Mouse (Mus musculus) gastrocnemius, adult 2 months (tissue): Measurements from ENCODE around the gene Scaf11. TPM values are rescaled to one million over a fixed set of nuclear protein-coding genes. Genes with fewer than 3 reads are reported as not detected.

Source experiments
- DNase-seq: peaks from one replicate; pipeline ENCODE4 v3.0.0; 2022
- H3K27ac ChIP-seq: fragments of 200-600 bp; 2 replicates; pipeline ENCODE4 v1.8.1; 2022; ENCODE audit warnings: mild to moderate bottlenecking
- H3K4me3 ChIP-seq: fragments of 200-600 bp; 2 replicates; pipeline ENCODE4 v1.8.1; 2022; ENCODE audit warnings: mild to moderate bottlenecking, moderate library complexity
- CTCF ChIP-seq: fragments of 200-600 bp; IDR thresholded peaks from 2 replicates; pipeline ENCODE4 v1.8.1; 2022; ENCODE audit warnings: antibody characterized with exemption, mild to moderate bottlenecking, moderate library complexity
- intact Hi-C: fragments of 180-260 bp; cut with DNase I; formaldehyde crosslinking; loops from one replicate; pipeline ENCODE4 v1.15.1; 2025
- total RNA-seq, 2 experiments: library from RNA; stranded (reverse); gene quantifications; 2 replicates each; pipeline ENCODE4 v1.2.3; 2021

Gene Scaf11
- total RNA-seq, 2 experiments from 2014 or later, result 41.3 to 43.3 TPM

- TF ChIP-seq CTCF, result no peak
- no peak overlapping the region for H3K4me3 ChIP-seq
- no peak overlapping the region for H3K27ac ChIP-seq
- intact Hi-C loops, result no loop called here
- no peak for DNase-seq
Observed at GRCm38 (mm10) chr15:96480822-96481221, 20.2 kb upstream of the Scaf11 start.

- no peak overlapping the region for H3K27ac ChIP-seq
- intact Hi-C loops, result no loop called here
- H3K4me3 ChIP-seq, result no peak overlapping the region
- no peak for TF ChIP-seq CTCF
- DNase-seq, result no peak
Observed at GRCm38 (mm10) chr15:96478006-96478405, 17.4 kb upstream of the Scaf11 start.

GRCm38 (mm10) chr15:96476359-96476758 lies 15.7 kb upstream of the Scaf11 start:
- DNase-seq, result peak; percentile 90
- Histone ChIP-seq H3K4me3 (no peak overlapping the region), H3K27ac (no peak overlapping the region)
- intact Hi-C loops, result no loop called here
- peak; percentile 90 for TF ChIP-seq CTCF

GRCm38 (mm10) chr15:96475571-96475972 lies 14.9 kb upstream of the Scaf11 start:
- intact Hi-C loops, result no loop called here
- DNase-seq, result no peak
- H3K27ac ChIP-seq, result no peak overlapping the region
- no peak overlapping the region for H3K4me3 ChIP-seq
- no peak for TF ChIP-seq CTCF

GRCm38 (mm10) chr15:96474325-96474955 lies 13.8 kb upstream of the Scaf11 start:
- no peak for TF ChIP-seq CTCF
- Histone ChIP-seq H3K27ac (peak overlapping the region; percentile 74), H3K4me3 (peak overlapping the region; percentile 57)
- intact Hi-C loops, result no loop called here
- peak; percentile 33 for DNase-seq

GRCm38 (mm10) chr15:96473920-96474319 lies 13.3 kb upstream of the Scaf11 start:
- Histone ChIP-seq H3K4me3 (peak overlapping the region; percentile 57), H3K27ac (peak overlapping the region; percentile 74)
- DNase-seq, result no peak
- intact Hi-C loops, result no loop called here
- no peak for TF ChIP-seq CTCF

GRCm38 (mm10) chr15:96468316-96468715 lies 7.7 kb upstream of the Scaf11 start:
- intact Hi-C loops, result no loop called here
- Histone ChIP-seq H3K27ac (no peak overlapping the region), H3K4me3 (no peak overlapping the region)
- DNase-seq, result no peak
- no peak for TF ChIP-seq CTCF

- no peak for DNase-seq
- TF ChIP-seq CTCF, result no peak
- Histone ChIP-seq H3K27ac (no peak overlapping the region), H3K4me3 (no peak overlapping the region)
- intact Hi-C loops, result no loop called here
Observed at GRCm38 (mm10) chr15:96467844-96468243, 7.2 kb upstream of the Scaf11 start.

GRCm38 (mm10) chr15:96466362-96466903 lies 5.8 kb upstream of the Scaf11 start:
- H3K4me3 ChIP-seq, result no peak overlapping the region
- TF ChIP-seq CTCF, result no peak
- H3K27ac ChIP-seq, result no peak overlapping the region
- intact Hi-C loops, result no loop called here
- no peak for DNase-seq

GRCm38 (mm10) chr15:96465076-96465475 lies 4.4 kb upstream of the Scaf11 start:
- H3K27ac ChIP-seq, result no peak overlapping the region
- intact Hi-C loops, result no loop called here
- H3K4me3 ChIP-seq, result no peak overlapping the region
- no peak for TF ChIP-seq CTCF
- no peak for DNase-seq

GRCm38 (mm10) chr15:96463821-96464220 lies 3.2 kb upstream of the Scaf11 start:
- intact Hi-C loops, result no loop called here
- TF ChIP-seq CTCF, result no peak
- Histone ChIP-seq H3K4me3 (no peak overlapping the region), H3K27ac (no peak overlapping the region)
- no peak for DNase-seq

GRCm38 (mm10) chr15:96462611-96463010 lies 2.0 kb upstream of the Scaf11 start:
- no peak for DNase-seq
- intact Hi-C loops, result no loop called here
- no peak overlapping the region for H3K4me3 ChIP-seq
- no peak for TF ChIP-seq CTCF
- no peak overlapping the region for H3K27ac ChIP-seq

GRCm38 (mm10) chr15:96461541-96462512 lies 1.2 kb upstream of the Scaf11 start:
- intact Hi-C loops, result loop anchor here (2.0 kb wide), 1 partner anchor 175 kb away; the partner anchor contains the start of gene Arid2
- peak overlapping the region; percentile 95 for H3K4me3 ChIP-seq
- peak overlapping the region; percentile 98 for H3K27ac ChIP-seq
- no peak for TF ChIP-seq CTCF
- DNase-seq, result no peak
